Mouse (Mus musculus) midbrain, postnatal 0 days (tissue): ENCODE results near the gene Cdk4. TPM values are rescaled to one million over a fixed set of nuclear protein-coding genes. Genes with fewer than 3 reads are reported as not detected.

Source experiments
- ATAC-seq: fragments of 200-750 bp; cut with Nextera tagmentation; 2 replicates; pipeline ENCODE4 v1.8.0; 2017; ENCODE audit warnings: moderate number of reproducible peaks, mild to moderate bottlenecking, moderate TSS enrichment, moderate library complexity; ENCODE audit not compliant: low FRiP score
- DNase-seq: peaks from one replicate; pipeline ENCODE4 v3.0.0-alpha.2; 2015; ENCODE audit warnings: low spot score
- H3K27ac ChIP-seq: fragments of 300-500 bp; sonication (generic); 2 replicates; pipeline ENCODE4 v1.5.1; 2014; ENCODE audit warnings: low read depth, mild to moderate bottlenecking, low read length, mixed read lengths
- H3K27me3 ChIP-seq: fragments of 300-500 bp; sonication (generic); 2 replicates; pipeline ENCODE4 v1.6.1; 2014; ENCODE audit warnings: low read length, control low read depth, mixed read lengths; ENCODE audit not compliant: insufficient read depth
- H3K36me3 ChIP-seq: fragments of 300-500 bp; sonication (generic); 2 replicates; pipeline ENCODE4 v1.6.1; 2014; ENCODE audit warnings: low read length, control low read depth, mixed read lengths; ENCODE audit not compliant: insufficient read depth
- H3K4me1 ChIP-seq: fragments of 300-500 bp; sonication (generic); 2 replicates; pipeline ENCODE4 v1.6.1; 2014; ENCODE audit warnings: mild to moderate bottlenecking, control low read depth, antibody characterized with exemption, low read length, mixed read lengths; ENCODE audit not compliant: insufficient read depth
- H3K4me2 ChIP-seq: fragments of 300-500 bp; sonication (generic); 2 replicates; pipeline ENCODE4 v1.6.1; 2014; ENCODE audit warnings: low read depth, mild to moderate bottlenecking, low read length, mixed read lengths; ENCODE audit not compliant: poor library complexity, severe bottlenecking
- H3K4me3 ChIP-seq: fragments of 300-500 bp; sonication (generic); 2 replicates; pipeline ENCODE4 v1.5.1; 2014; ENCODE audit warnings: low read depth, mild to moderate bottlenecking, low read length, moderate library complexity
- H3K9ac ChIP-seq: fragments of 300-500 bp; sonication (generic); replicated peaks from 2 replicates; pipeline ENCODE4 v1.6.1; 2014; ENCODE audit warnings: mild to moderate bottlenecking, low read length, moderate library complexity, mixed read lengths; ENCODE audit not compliant: poor library complexity, severe bottlenecking
- H3K9me3 ChIP-seq: fragments of 300-500 bp; sonication (generic); 2 replicates; pipeline ENCODE4 v1.6.1; 2016; ENCODE audit warnings: low read length, control low read depth
- CTCF ChIP-seq: IDR thresholded peaks from 2 replicates; pipeline ENCODE4 v1.5.1; 2016; ENCODE audit warnings: antibody characterized with exemption, mild to moderate bottlenecking
- WGBS: fragments of 180-500 bp; shearing (Covaris S2); extraction: QIAGEN DNeasy Blood & Tissue Kit; methylation state at CpG from one replicate; pipeline ENCODE4 v1.1.7; 2014; 5-methylcytosine and 5-hydroxymethylcytosine counted together
- polyA plus RNA-seq: library from polyadenylated mRNA; unstranded; fragments of >200 nt; fragmentation: Nextera tagmentation; extraction: Ambion mirVana; gene quantifications from 2 replicates; pipeline ENCODE4 v1.2.1, GENCODE M21; 2015
- total RNA-seq: library from RNA; depleted of rRNA; stranded (reverse); fragments of >200 nt; gene quantifications from 2 replicates; pipeline ENCODE4 v1.2.3, GENCODE M21; 2014

Cdk4 gene
- total and polyA plus RNA-seq, 2 experiments from 2014 or later = 311 to 364 TPM

GRCm38 (mm10) chr10:127062503-127062902 lies 831 bp upstream of the Cdk4 start:
- ATAC-seq (no peak), DNase-seq (no peak)
- Histone ChIP-seq H3K27ac (peak overlapping the region; percentile 72), H3K9ac (no peak overlapping the region), H3K4me1 (peaks cover 4% of the 10 kb centered on the region; the same call in 1 of the 2 replicates), H3K36me3 (peaks cover 26% of the 10 kb centered on the region), H3K4me2 (0 out of 2 replicates have a peak overlapping the region, but pooled peaks have one; percentile 65), H3K4me3 (no peak overlapping the region), H3K27me3 (no peaks in the 10 kb centered on the region), H3K9me3 (no peaks in the 10 kb centered on the region)
- no peak for TF ChIP-seq CTCF
- WGBS = 75% methylated on average over 5 of the region's 5 CpGs

DNA sequence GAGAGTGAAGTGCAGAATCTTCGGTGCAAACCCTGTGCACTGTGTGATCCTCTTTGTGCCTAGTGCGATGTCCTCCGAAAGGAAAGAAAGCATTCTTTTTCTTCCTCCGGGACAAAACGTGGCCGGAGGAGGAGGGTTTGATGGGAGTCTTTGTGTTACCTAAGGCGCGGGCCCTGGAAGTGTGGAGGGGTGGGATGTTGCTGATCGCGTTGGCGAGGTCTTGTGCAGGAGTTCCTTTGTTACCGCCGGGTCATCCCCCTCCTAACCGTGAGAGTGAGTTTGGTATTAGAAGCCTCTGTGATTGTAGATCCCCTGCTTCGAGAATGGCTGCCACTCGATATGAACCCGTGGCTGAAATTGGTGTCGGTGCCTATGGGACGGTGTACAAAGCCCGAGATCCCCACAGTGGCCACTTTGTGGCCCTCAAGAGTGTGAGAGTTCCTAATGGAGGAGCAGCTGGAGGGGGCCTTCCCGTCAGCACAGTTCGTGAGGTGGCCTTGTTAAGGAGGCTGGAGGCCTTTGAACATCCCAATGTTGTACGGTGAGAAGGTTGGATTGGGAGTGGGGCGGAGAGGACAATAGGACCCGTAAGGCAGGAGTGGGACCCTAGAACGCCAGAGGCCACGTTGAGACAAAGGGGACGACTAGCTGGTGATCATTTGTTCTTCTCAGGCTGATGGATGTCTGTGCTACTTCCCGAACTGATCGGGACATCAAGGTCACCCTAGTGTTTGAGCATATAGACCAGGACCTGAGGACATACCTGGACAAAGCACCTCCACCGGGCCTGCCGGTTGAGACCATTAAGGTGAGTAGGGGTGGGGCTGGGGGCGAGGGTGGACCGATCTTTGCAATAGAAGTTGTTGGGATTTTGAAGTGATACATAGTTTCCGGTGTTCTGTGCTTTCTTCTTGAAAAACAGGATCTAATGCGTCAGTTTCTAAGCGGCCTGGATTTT lies 858 bp downstream of the Cdk4 start:
- peak overlapping the region; percentile 65 for H3K4me2 ChIP-seq
- WGBS = 12% methylated on average over 37 of the region's 37 CpGs

DNA sequence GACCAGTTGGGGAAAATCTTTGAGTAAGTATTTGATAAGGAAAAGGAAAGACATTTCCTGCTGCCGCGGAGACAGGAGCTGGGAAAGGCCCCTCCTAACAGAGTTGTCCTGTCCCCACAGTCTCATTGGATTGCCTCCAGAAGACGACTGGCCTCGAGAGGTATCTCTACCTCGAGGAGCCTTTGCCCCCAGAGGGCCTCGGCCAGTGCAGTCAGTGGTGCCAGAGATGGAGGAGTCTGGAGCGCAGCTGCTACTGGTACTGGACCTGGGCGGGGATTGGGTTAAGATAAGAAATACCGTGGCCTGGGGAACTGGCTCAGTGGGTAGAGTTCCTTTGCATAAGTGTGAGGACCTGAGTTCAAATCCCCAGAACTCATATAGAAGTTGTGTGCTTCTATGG lies 2.6 kb downstream of the Cdk4 start:
- Histone ChIP-seq H3K4me3 (no peak overlapping the region), H3K4me2 (no peak overlapping the region), H3K9ac (no peak overlapping the region), H3K27me3 (no peaks in the 10 kb centered on the region), H3K36me3 (peaks cover 35% of the 10 kb centered on the region), H3K27ac (no peak overlapping the region), H3K4me1 (peaks cover 4% of the 10 kb centered on the region; the same call in 1 of the 2 replicates), H3K9me3 (no peaks in the 10 kb centered on the region)
- WGBS = 91% methylated on average over 9 of the region's 9 CpGs
- no peak for DNase-seq
- no peak for ATAC-seq
- no peak for TF ChIP-seq CTCF

More for the DNA sequence above, 858 bp downstream of the Cdk4 start:
- Histone ChIP-seq H3K27me3 (no peaks in the 10 kb centered on the region), H3K4me3 (peak overlapping the region; percentile 74), H3K27ac (peak overlapping the region; percentile 96), H3K4me1 (peaks cover 4% of the 10 kb centered on the region; the same call in 1 of the 2 replicates), H3K9me3 (no peaks in the 10 kb centered on the region), H3K36me3 (peaks cover 35% of the 10 kb centered on the region), H3K9ac (peak overlapping the region; percentile 91)
- DNase-seq (peak; percentile 22), ATAC-seq (no peak)
- TF ChIP-seq CTCF = no peak

DNA sequence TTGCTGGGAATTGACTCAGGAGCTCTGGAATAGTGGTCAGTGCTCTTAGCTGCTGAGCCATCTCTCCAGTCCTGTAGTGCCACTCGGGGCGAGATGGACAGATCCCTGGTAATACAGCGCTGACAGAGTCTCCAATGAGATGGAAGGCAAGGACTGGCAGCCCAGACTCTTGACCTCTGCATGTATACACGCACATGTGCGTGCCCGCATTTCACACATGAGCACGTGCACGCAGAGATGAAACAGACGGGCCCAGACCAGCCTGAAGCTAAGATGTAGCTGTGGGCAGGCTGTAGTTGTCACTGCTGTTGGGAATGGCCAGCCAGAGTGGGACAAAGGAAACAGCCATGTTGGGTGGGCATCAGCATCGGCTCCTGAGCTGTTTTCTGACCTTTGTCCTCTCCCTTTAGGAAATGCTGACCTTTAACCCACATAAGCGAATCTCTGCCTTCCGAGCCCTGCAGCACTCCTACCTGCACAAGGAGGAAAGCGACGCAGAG lies 3.2 kb downstream of the Cdk4 start:
- DNase-seq (no peak), ATAC-seq (no peak)
- peaks cover 4% of the 10 kb centered on the region; the same call in 1 of the 2 replicates for H3K4me1 ChIP-seq
- peaks cover 35% of the 10 kb centered on the region for H3K36me3 ChIP-seq
- H3K27me3 ChIP-seq = no peaks in the 10 kb centered on the region
- no peak overlapping the region for H3K9ac ChIP-seq
- H3K9me3 ChIP-seq = no peaks in the 10 kb centered on the region
- H3K27ac ChIP-seq = no peak overlapping the region
- no peak overlapping the region for H3K4me2 ChIP-seq
- 89% methylated on average over 14 of the region's 14 CpGs for WGBS
- no peak overlapping the region for H3K4me3 ChIP-seq
- no peak for TF ChIP-seq CTCF

DNA sequence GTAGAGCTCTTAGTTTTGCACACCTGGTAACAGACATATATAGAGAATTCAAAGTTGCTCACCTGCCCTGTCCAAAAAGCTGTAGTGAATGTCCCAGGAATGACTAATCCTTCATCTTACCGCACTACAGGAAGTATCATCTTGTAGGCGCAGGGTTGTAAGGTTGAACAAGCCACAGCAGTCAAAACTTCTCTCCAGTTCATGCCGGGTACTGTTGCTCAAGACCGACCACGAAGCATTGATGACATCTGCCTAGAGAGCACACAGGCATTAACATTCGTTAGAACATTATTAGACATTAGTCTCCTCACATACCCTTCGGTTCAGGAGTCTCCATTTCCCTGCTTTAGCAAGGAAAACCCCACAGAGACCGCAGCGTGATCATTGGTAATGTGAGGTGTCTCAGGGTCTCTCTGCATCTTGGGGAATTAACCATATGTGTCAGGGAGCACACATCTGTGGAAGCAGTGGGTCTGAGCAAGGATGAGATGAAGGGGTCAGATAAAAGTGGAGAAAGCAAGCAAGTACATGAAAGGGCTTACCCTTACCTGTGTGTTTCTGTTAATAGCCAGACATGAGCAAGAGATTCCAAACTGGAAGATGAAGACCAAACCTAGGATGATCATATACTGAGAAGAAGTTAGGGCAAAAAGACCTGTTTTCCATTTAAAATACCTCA lies 5.2 kb downstream of the Cdk4 start:
- 0 out of 2 replicates have a peak overlapping the region, but pooled peaks have one; percentile 77 for H3K27ac ChIP-seq
- H3K27me3 ChIP-seq = no peaks in the 10 kb centered on the region
- H3K4me1 ChIP-seq = peaks cover 4% of the 10 kb centered on the region; the same call in 1 of the 2 replicates
- H3K4me3 ChIP-seq = 0 out of 2 replicates have a peak overlapping the region, but pooled peaks have one; percentile 45
- DNase-seq (no peak), ATAC-seq (no peak)
- TF ChIP-seq CTCF = no peak
- no peaks in the 10 kb centered on the region for H3K9me3 ChIP-seq
- WGBS = 82% methylated on average over 9 of the region's 9 CpGs
- peaks cover 35% of the 10 kb centered on the region for H3K36me3 ChIP-seq
- H3K4me2 ChIP-seq = peak overlapping the region; percentile 87
- no peak overlapping the region for H3K9ac ChIP-seq
